Mouse (Mus musculus) thymus, adult 2 months (tissue): Measurements from ENCODE around the gene Haghl. TPM values are rescaled to one million over a fixed set of nuclear protein-coding genes. Genes with fewer than 3 reads are reported as not detected.
A peak's percentile ranks its signal among the peaks of the same experiment; 100 is the strongest.

ENCODE experiments used
- DNase-seq: peaks from one replicate; pipeline ENCODE4 v3.0.0; 2021
- H3K27ac ChIP-seq: fragments of 200-500 bp; 2 replicates; pipeline ENCODE4 v1.5.1; 2012; ENCODE audit warnings: low read length, control low read depth; ENCODE audit not compliant: control insufficient read depth, insufficient read depth
- H3K27me3 ChIP-seq: fragments of 200-500 bp; 2 replicates; pipeline ENCODE4 v1.6.1; 2012; ENCODE audit warnings: mild to moderate bottlenecking, low read length, moderate library complexity, mixed read lengths; ENCODE audit not compliant: control insufficient read depth, insufficient read depth
- H3K36me3 ChIP-seq: fragments of 200-500 bp; 2 replicates; pipeline ENCODE4 v1.6.1; 2012; ENCODE audit warnings: mild to moderate bottlenecking, low read length, moderate library complexity; ENCODE audit not compliant: control insufficient read depth, insufficient read depth
- H3K4me1 ChIP-seq: fragments of 200-500 bp; replicated peaks from 2 replicates; pipeline ENCODE4 v1.6.1; 2012; ENCODE audit warnings: low read length; ENCODE audit not compliant: control insufficient read depth, insufficient read depth
- H3K4me3 ChIP-seq: fragments of 200-500 bp; 2 replicates; pipeline ENCODE4 v1.5.1; 2012; ENCODE audit warnings: mild to moderate bottlenecking, low read length, control low read depth, moderate library complexity; ENCODE audit not compliant: control insufficient read depth, insufficient read depth
- CTCF ChIP-seq: fragments of 200-500 bp; IDR thresholded peaks from 2 replicates; pipeline ENCODE4 v1.5.1; 2012; ENCODE audit warnings: mild to moderate bottlenecking, control low read depth, low read length, moderate library complexity, borderline replicate concordance; ENCODE audit not compliant: control insufficient read depth, poor library complexity, insufficient read depth; ENCODE audit errors: extremely low read depth
- POLR2A ChIP-seq: fragments of 200-500 bp; IDR thresholded peaks from 2 replicates; pipeline ENCODE4 v1.6.1; 2012; ENCODE audit warnings: mild to moderate bottlenecking, low read length, control low read depth, moderate library complexity; ENCODE audit not compliant: control insufficient read depth, poor library complexity, insufficient read depth; ENCODE audit errors: extremely low read depth
- whole genome bisulfite sequencing: fragments of 180-500 bp; shearing (Covaris S2); methylation state at CpG from one replicate; pipeline ENCODE4 v1.1.7; 2018; 5-methylcytosine and 5-hydroxymethylcytosine counted together
- polyA plus RNA-seq: library from polyadenylated mRNA; depleted of rRNA; stranded (reverse); fragments of >200 nt; gene quantifications from 2 replicates; pipeline ENCODE4 v1.2.3, GENCODE M21; 2012

Haghl gene
- polyA plus RNA-seq, 1 experiment, result 80.3 TPM

- WGBS, result 96% methylated on average over 5 of the region's 5 CpGs
- H3K36me3 ChIP-seq, result no peaks in the 10 kb centered on the region; the same call in 1 of the 2 replicates
- no peak overlapping the region for H3K4me3 ChIP-seq
- peaks cover 8% of the 10 kb centered on the region for H3K4me1 ChIP-seq
- H3K27ac ChIP-seq, result no peak overlapping the region
- TF ChIP-seq POLR2A (no peak), CTCF (no peak)
- no peaks in the 10 kb centered on the region for H3K27me3 ChIP-seq
- DNase-seq, result no peak
Observed at GRCm38 (mm10) chr17:25777948-25778347, 7.5 kb downstream of the Haghl start.

GRCm38 (mm10) chr17:25775318-25776062 lies 10.0 kb downstream of the Haghl start:
- peaks cover 8% of the 10 kb centered on the region for H3K4me1 ChIP-seq
- H3K36me3 ChIP-seq, result no peaks in the 10 kb centered on the region
- H3K4me3 ChIP-seq, result no peak overlapping the region
- 79% methylated on average over 10 of the region's 10 CpGs for WGBS
- TF ChIP-seq CTCF (no peak), POLR2A (no peak)
- no peaks in the 10 kb centered on the region for H3K27me3 ChIP-seq
- no peak overlapping the region for H3K27ac ChIP-seq
- DNase-seq, result no peak

- H3K36me3 ChIP-seq, result no peaks in the 10 kb centered on the region
- H3K4me1 ChIP-seq, result peaks cover 8% of the 10 kb centered on the region
- DNase-seq, result peak; percentile 97
- TF ChIP-seq CTCF (peak; percentile 98), POLR2A (peak; percentile 60; the same call in 1 of the 2 replicates)
- peak within 1 kb of the TSS; percentile 82 for H3K4me3 ChIP-seq
- under 1% methylated on average over 37 of the region's 37 CpGs for WGBS
- H3K27me3 ChIP-seq, result no peaks in the 10 kb centered on the region
- no peak within 1 kb of the TSS for H3K27ac ChIP-seq
Observed at GRCm38 (mm10) chr17:25773549-25774120, 11.8 kb downstream of the Haghl start, which contains the start of gene Narfl. Narfl (plus strand) TSS chr17:25773776.

GRCm38 (mm10) chr17:25769331-25769730 lies 16.1 kb downstream of the Haghl start:
- DNase-seq, result no peak
- TF ChIP-seq CTCF (no peak), POLR2A (no peak)
- Histone ChIP-seq H3K4me1 (peaks cover 5% of the 10 kb centered on the region), H3K4me3 (no peak overlapping the region), H3K36me3 (no peaks in the 10 kb centered on the region), H3K27me3 (no peaks in the 10 kb centered on the region), H3K27ac (no peak overlapping the region)
- WGBS, result 56% methylated on average over 9 of the region's 9 CpGs

- no peaks in the 10 kb centered on the region for H3K4me1 ChIP-seq
- no peaks in the 10 kb centered on the region for H3K27me3 ChIP-seq
- TF ChIP-seq POLR2A, result no peak
- no peak for TF ChIP-seq CTCF
- no peak for DNase-seq
- 78% methylated on average over 5 of the region's 5 CpGs for WGBS
- H3K4me3 ChIP-seq, result no peak overlapping the region
- no peak overlapping the region for H3K27ac ChIP-seq
- no peaks in the 10 kb centered on the region for H3K36me3 ChIP-seq
Observed at GRCm38 (mm10) chr17:25765886-25766285, 19.6 kb downstream of the Haghl start.

GRCm38 (mm10) chr17:25762591-25762990 lies 22.9 kb downstream of the Haghl start:
- H3K4me1 ChIP-seq, result no peaks in the 10 kb centered on the region
- no peak for TF ChIP-seq CTCF
- TF ChIP-seq POLR2A, result no peak
- no peak overlapping the region for H3K4me3 ChIP-seq
- no peaks in the 10 kb centered on the region for H3K36me3 ChIP-seq
- H3K27ac ChIP-seq, result no peak overlapping the region
- no peaks in the 10 kb centered on the region for H3K27me3 ChIP-seq
- WGBS, result 53% methylated on average over 3 of the region's 3 CpGs
- DNase-seq, result no peak
